Mouse (Mus musculus): ENCODE results near the gene Cenpq. TPM values are rescaled to one million over a fixed set of nuclear protein-coding genes. Genes with fewer than 3 reads are reported as not detected.

Gene Cenpq
- polyA plus RNA-seq (2012; rRNA removed), result 26.0 and 28.6 TPM in 2 replicates

GRCm38 (mm10) chr17:40934420-40935231 lies at the start of gene Cenpq, which contains the start of gene Mut:
TSS of gene Cenpq (minus strand) at chr17:40935047.
TSS of gene Mut (plus strand) at chr17:40934685.

GRCm38 (mm10) chr17:40914250-40914649 lies 20.6 kb downstream of the Cenpq start, which contains the start of gene Glyatl3:
TSS of gene Glyatl3 (minus strand) at chr17:40914350.

GRCm38 (mm10) chr17:40879924-40880691 lies 54.7 kb downstream of the Cenpq start, which contains the start of gene 9130008F23Rik:
TSS of gene 9130008F23Rik (minus strand) at chr17:40880559.

Other genes with a start within 250 kb of the Cenpq start
- not detected in 2 replicates for gene Esp1, start 207.9 kb downstream of the Cenpq start, polyA plus RNA-seq (2012; rRNA removed)
- not detected in 2 replicates for gene Crisp2, start 128.0 kb downstream of the Cenpq start, polyA plus RNA-seq (2012; rRNA removed)
- gene Rhag, start 123.9 kb downstream of the Cenpq start, polyA plus RNA-seq (2012; rRNA removed), result 9.1 and 11.6 TPM in 2 replicates
- 1.6 and 2.6 TPM in 2 replicates for gene 9130008F23Rik, start 54.5 kb downstream of the Cenpq start, polyA plus RNA-seq (2012; rRNA removed)
- gene Glyatl3, start 20.7 kb downstream of the Cenpq start, polyA plus RNA-seq (2012; rRNA removed), result 0.07 TPM in 1 of 2 replicates, not detected in the other
- gene Mut, start 362 bp downstream of the Cenpq start, polyA plus RNA-seq (2012; rRNA removed), result 19.5 TPM in 2 replicates

All from central nervous system, embryonic 11.5 days (tissue).